Mouse (Mus musculus) heart, adult 11 months (tissue): ENCODE measurements at regions not wholly inside any gene's neighbourhood (a gene's known extent, or its start where the extent isn't known, plus 50 kb on each side); places are given as distances from the start of the nearest gene placed in this dataset.

ENCODE experiments used
- DNase-seq: peaks from one replicate; pipeline ENCODE4 v3.0.0; 2022

DNA sequence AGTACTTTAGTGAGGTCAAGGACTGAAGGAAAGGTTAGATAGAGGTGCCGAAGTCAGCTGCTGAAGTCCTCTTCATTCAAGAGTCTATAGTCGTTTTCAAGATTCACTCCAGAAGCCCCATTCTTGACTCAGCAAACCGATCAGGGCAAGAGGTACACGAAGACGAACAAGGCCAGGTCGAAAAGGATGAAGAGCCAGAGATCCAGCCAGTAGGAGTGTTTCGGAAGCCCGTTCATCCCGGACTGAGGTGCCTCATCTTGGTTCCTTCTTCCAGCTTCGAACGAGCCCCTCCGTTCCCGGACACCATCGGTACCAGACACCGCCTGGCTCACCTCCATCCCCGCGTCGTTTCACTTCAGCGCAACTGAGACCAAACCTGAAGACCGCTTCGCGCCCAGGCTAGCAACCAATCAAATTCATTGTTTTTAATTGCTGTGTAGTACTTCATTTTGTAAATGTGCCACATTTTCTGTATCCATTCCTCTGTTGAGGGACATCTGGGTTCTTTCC is 412.2 kb upstream of the Gm10488 start:
- peak; percentile 75 for DNase-seq
